Mouse (Mus musculus) lung, postnatal 0 days (tissue): ENCODE data around the gene Tmem238.

Source experiments
- CTCF ChIP-seq: IDR thresholded peaks from 2 replicates; pipeline ENCODE4 v1.5.1; 2016; ENCODE audit warnings: antibody characterized with exemption, mild to moderate bottlenecking
- EP300 ChIP-seq: IDR thresholded peaks from 2 replicates; pipeline ENCODE4 v1.6.1; 2016; ENCODE audit warnings: antibody characterized with exemption, mild to moderate bottlenecking, control low read depth

GRCm38 (mm10) chr7:4748321-4748720 is 41.1 kb downstream of the Tmem238 start:
- TF ChIP-seq CTCF: no peak
- no peak for TF ChIP-seq EP300
